Mouse (Mus musculus) embryonic facial prominence, embryonic 14.5 days (tissue): ENCODE results near the gene Atp6v1f. TPM values are rescaled to one million over a fixed set of nuclear protein-coding genes. Genes with fewer than 3 reads are reported as not detected.

Source experiments
- ATAC-seq: fragments of 200-750 bp; cut with Nextera tagmentation; 2 replicates; pipeline ENCODE4 v1.8.0; 2017; ENCODE audit warnings: low read depth, moderate number of reproducible peaks, moderate TSS enrichment
- DNase-seq: peaks from one replicate; pipeline ENCODE4 v3.0.0-alpha.2; 2015; ENCODE audit warnings: low spot score
- H3K27ac ChIP-seq: fragments of 300-500 bp; sonication (generic); replicated peaks from 2 replicates; pipeline ENCODE4 v1.5.1; 2014; ENCODE audit warnings: low read depth, mild to moderate bottlenecking, low read length, moderate library complexity
- H3K27me3 ChIP-seq: fragments of 300-500 bp; sonication (generic); replicated peaks from 2 replicates; pipeline ENCODE4 v1.6.1; 2014; ENCODE audit warnings: low read length; ENCODE audit not compliant: control insufficient read depth, insufficient read depth
- H3K36me3 ChIP-seq: fragments of 300-500 bp; sonication (generic); 2 replicates; pipeline ENCODE4 v1.6.1; 2014; ENCODE audit warnings: low read length, mixed read lengths; ENCODE audit not compliant: control insufficient read depth, insufficient read depth
- H3K4me1 ChIP-seq: fragments of 300-500 bp; sonication (generic); 2 replicates; pipeline ENCODE4 v1.6.1; 2014; ENCODE audit warnings: antibody characterized with exemption, low read length; ENCODE audit not compliant: control insufficient read depth, insufficient read depth
- H3K4me2 ChIP-seq: fragments of 300-500 bp; sonication (generic); 2 replicates; pipeline ENCODE4 v1.6.1; 2014; ENCODE audit warnings: low read depth, mild to moderate bottlenecking, low read length, moderate library complexity, mixed read lengths
- H3K4me3 ChIP-seq: fragments of 300-500 bp; sonication (generic); 2 replicates; pipeline ENCODE4 v1.5.1; 2014; ENCODE audit warnings: low read depth, mild to moderate bottlenecking, low read length
- H3K9ac ChIP-seq: fragments of 300-500 bp; sonication (generic); 2 replicates; pipeline ENCODE4 v1.6.1; 2014; ENCODE audit warnings: low read depth, mild to moderate bottlenecking, low read length, moderate library complexity, mixed read lengths
- H3K9me3 ChIP-seq: fragments of 300-500 bp; sonication (generic); 2 replicates; pipeline ENCODE4 v1.6.1; 2016; ENCODE audit warnings: low read length; ENCODE audit not compliant: control insufficient read depth
- WGBS: fragments of 180-500 bp; shearing (Covaris S2); extraction: QIAGEN DNeasy Blood & Tissue Kit; methylation state at CpG from one replicate; pipeline ENCODE4 v1.1.7; 2014; 5-methylcytosine and 5-hydroxymethylcytosine counted together
- polyA plus RNA-seq: library from polyadenylated mRNA; unstranded; fragments of >200 nt; fragmentation: Nextera tagmentation; extraction: Ambion mirVana; gene quantifications from 2 replicates; pipeline ENCODE4 v1.2.1, GENCODE M21; 2014

Gene Atp6v1f
- polyA plus RNA-seq, 1 experiment from 2014 or later = 215 TPM

DNA sequence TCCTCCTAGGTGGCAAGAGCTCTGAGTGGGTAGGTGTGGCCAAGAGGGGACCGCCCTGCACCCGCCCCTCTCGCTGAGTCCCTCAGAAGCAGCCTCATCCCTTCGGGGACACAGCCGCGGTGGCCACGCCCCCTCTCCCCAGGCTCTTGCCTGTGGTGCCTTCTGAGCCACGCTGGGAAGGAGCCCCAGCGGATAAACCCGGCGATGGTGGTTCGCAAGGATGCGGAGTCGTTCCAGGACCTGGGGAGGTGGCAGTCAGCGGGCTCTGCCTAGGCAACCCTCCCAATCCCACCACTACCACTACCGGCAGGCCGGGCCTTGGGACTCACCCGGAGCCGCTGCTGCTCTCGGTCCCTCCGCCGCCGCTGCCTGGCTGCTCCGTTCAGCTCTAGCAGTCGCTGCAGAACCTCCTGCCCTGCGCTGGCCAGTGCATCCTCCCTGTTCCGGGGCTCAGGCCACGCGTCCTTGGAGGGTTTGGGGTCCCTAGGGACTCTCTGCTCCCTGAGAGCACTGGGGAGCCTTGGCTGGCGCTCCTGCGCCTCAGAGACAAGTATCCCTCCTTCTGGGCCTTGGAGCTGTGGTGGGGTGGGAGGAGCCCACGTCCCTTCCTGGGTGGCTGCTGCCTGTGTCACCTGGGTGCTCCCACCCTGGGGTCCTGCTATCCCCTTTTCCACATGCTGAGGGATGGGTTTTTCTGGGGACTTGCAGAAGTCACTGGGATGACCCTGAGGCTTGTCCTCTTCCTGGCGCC lies 6.6 kb downstream of the Atp6v1f start:
- Histone ChIP-seq H3K27me3 (no peaks in the 10 kb centered on the region), H3K4me1 (0 out of 2 replicates have a peak, but pooled peaks cover 5% of the 10 kb centered on the region), H3K4me2 (peak overlapping the region; percentile 67), H3K9ac (peak overlapping the region; percentile 35), H3K27ac (no peak overlapping the region), H3K9me3 (no peaks in the 10 kb centered on the region), H3K4me3 (peak overlapping the region; percentile 37), H3K36me3 (peaks cover 15% of the 10 kb centered on the region)
- 5% methylated on average over 22 of the region's 33 CpGs for WGBS
- ATAC-seq (peak; percentile 93), DNase-seq (peak; percentile 92)

DNA sequence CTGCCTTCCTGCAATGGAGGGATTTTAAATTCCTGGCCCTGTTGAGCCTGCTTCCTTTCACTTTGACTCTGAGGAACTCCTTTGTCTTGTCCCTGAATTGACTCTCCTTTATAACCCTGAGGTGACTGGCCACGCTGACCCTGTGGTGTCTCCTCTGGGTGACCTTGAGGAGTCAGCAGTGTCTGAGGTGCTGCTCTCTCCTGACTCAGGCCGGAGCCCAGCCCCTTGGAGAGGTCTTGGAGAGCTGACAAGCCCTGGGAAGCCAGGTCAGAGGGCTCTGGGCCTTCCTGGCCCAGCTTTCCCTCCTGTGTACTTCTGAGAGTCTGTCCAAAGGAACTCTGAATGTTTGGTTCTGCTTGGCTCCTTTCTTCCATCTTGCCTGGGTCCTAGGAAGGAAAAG lies 7.2 kb downstream of the Atp6v1f start:
- H3K4me2 ChIP-seq = no peak overlapping the region
- DNase-seq = no peak
- 0 out of 2 replicates have a peak, but pooled peaks cover 5% of the 10 kb centered on the region for H3K4me1 ChIP-seq
- H3K27ac ChIP-seq = no peak overlapping the region
- no peak overlapping the region for H3K4me3 ChIP-seq
- no peaks in the 10 kb centered on the region for H3K27me3 ChIP-seq
- H3K9me3 ChIP-seq = no peaks in the 10 kb centered on the region
- ATAC-seq = no peak
- 48% methylated on average over 2 of the region's 2 CpGs for WGBS
- H3K9ac ChIP-seq = no peak overlapping the region
- H3K36me3 ChIP-seq = peaks cover 15% of the 10 kb centered on the region

DNA sequence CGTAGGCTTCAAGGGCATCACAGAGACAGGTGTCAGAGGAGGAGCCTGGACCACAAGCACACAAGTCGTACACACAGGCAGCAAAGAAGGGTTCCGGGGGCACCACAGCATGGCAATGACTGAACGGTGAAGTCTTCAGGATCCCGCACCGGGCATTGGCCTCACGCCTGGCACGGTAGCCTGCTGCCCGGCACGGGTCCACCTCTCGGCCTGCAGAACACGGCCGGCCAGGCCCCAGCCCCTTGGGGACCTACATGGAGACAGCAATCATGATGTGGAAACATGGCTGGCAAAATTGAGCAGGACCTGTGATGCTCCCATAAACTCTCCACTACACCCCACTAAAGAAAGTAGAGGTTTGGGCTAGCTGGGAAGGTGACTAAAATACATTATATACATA lies 15.2 kb downstream of the Atp6v1f start:
- DNase-seq = no peak
- 90% methylated on average over 13 of the region's 13 CpGs for WGBS
- Histone ChIP-seq H3K27me3 (no peaks in the 10 kb centered on the region), H3K4me3 (no peak overlapping the region), H3K4me1 (no peaks in the 10 kb centered on the region), H3K27ac (no peak overlapping the region), H3K36me3 (no peaks in the 10 kb centered on the region), H3K9ac (no peak overlapping the region), H3K4me2 (no peak overlapping the region), H3K9me3 (no peaks in the 10 kb centered on the region)
- no peak for ATAC-seq

DNA sequence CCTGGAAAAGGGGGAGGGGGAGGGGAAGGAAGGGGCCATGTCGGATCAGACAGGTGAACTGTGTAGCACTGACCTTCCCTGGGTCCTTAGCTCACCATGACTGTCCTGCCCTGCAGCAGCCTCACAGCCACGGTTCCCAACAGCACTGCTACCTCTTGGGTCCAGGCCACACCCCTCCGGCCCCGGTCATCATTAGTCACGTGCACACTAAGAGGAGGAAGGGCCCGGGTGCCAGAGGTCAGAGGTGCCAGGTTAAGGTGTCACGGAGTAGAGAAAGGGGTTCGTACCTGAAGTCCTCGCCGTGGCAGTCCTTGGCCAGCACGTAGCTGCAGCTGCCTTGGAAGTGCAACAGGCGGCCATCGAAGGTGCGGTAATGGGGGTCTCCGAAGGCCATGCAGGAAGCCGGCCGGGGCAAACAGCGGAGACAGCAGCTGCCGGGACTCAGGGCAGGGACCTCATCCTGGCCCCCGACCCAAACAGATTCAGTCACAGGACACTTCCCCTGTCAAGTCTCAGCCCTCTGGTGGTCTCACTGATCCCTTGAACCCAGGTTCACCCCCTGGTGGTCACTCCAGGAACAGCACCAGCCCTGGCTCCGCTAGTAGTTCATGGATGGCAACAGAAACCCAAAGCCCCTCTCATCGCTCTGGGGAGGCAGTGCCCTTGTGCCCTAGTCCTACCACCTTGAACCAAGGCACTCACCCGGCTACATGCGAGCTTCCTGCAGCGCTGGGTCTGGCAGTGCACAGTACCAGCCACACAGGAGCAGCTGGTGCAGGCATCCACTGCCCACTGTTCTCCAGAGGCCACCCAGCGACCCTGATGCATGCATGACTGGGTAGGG lies 17.4 kb downstream of the Atp6v1f start:
- H3K9ac ChIP-seq = peak overlapping the region; percentile 43; the same call in 1 of the 2 replicates
- ATAC-seq = peak; percentile 66
- WGBS = 11% methylated on average over 22 of the region's 26 CpGs

DNA sequence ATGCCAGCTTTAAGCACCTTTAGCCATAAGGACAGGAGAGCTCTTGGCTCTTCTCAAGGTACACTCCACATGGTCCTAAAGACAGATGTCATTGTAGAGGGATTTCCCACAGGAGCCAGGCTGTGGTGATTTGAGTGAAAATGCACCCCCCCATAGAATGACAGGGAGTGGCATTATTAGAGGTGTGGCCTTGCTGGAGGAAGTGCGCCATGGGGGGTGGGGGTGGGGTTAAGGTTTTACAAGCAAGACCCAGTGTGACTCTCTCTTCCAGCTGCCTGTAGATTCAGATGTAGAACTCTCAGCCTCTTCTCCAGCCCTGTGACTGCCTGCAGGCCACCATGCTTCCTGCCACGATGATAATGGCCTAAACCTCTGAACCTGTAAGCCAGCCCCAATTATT lies 18.4 kb downstream of the Atp6v1f start:
- no peaks in the 10 kb centered on the region for H3K4me1 ChIP-seq
- 23% methylated on average over 2 of the region's 2 CpGs for whole genome bisulfite sequencing
- H3K9me3 ChIP-seq = no peaks in the 10 kb centered on the region

More for the DNA sequence above, 17.4 kb downstream of the Atp6v1f start:
- Histone ChIP-seq H3K4me1 (no peaks in the 10 kb centered on the region), H3K4me2 (peak overlapping the region; percentile 69), H3K4me3 (peak overlapping the region; percentile 35), H3K9me3 (no peaks in the 10 kb centered on the region), H3K27me3 (no peaks in the 10 kb centered on the region), H3K36me3 (0 out of 2 replicates have a peak, but pooled peaks cover 2% of the 10 kb centered on the region), H3K27ac (no peak overlapping the region)
- peak; percentile 79 for DNase-seq

DNA sequence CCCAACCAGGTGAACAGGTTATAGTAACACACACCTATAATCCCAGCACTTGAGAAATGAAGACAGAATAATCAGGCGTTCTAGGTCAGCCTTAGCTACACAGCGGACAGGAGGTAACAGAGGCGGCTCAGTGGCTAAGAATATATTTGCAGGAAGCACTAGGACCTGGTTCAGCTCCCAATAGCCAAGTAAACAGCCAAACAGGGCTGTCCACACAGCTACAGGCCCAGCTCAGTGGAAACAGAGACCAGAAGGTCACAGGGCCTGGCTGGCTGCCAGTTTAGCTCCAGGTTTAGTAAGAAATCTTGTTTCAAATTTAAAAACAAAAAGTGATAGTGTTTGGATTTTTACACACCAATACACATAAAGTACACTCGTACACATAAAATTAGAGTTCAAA lies 26.6 kb downstream of the Atp6v1f start:
- Histone ChIP-seq H3K4me3 (no peak overlapping the region), H3K4me2 (no peak overlapping the region), H3K36me3 (peaks cover 29% of the 10 kb centered on the region), H3K9ac (no peak overlapping the region), H3K27me3 (peaks cover 22% of the 10 kb centered on the region), H3K9me3 (no peaks in the 10 kb centered on the region), H3K4me1 (no peaks in the 10 kb centered on the region), H3K27ac (no peak overlapping the region)
- ATAC-seq (no peak), DNase-seq (no peak)
- WGBS = 77% methylated on average over 4 of the region's 4 CpGs

More for the DNA sequence above, 18.4 kb downstream of the Atp6v1f start:
- no peaks in the 10 kb centered on the region for H3K27me3 ChIP-seq
- ATAC-seq = no peak
- H3K4me2 ChIP-seq = no peak overlapping the region
- H3K4me3 ChIP-seq = no peak overlapping the region
- no peak overlapping the region for H3K9ac ChIP-seq
- no peak for DNase-seq
- H3K27ac ChIP-seq = no peak overlapping the region
- 0 out of 2 replicates have a peak, but pooled peaks cover 8% of the 10 kb centered on the region for H3K36me3 ChIP-seq

DNA sequence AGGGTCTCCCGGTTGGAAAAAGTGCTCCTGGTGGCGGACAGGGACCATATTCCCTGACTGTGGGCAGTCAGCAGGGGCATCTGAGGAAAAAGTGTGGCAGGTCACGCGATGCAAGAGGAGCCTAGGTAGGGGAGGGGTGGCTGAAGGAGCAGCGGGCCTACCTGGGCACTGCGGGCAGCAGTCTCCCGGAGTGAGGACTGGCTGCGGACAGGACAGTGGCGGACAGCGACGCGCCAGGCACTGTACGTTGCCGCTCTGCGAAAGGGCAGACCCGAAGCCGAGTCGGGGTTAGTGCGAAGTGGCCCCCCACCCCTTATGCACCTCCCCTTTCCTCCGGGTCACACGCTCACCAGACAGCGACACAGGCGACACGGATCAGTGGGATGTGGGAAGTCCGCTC lies 28.8 kb downstream of the Atp6v1f start:
- Histone ChIP-seq H3K4me2 (no peak overlapping the region), H3K4me1 (no peaks in the 10 kb centered on the region), H3K9me3 (no peaks in the 10 kb centered on the region), H3K27me3 (peaks cover 22% of the 10 kb centered on the region), H3K27ac (no peak overlapping the region), H3K36me3 (peaks cover 22% of the 10 kb centered on the region), H3K4me3 (no peak overlapping the region), H3K9ac (no peak overlapping the region)
- 24% methylated on average over 22 of the region's 25 CpGs for WGBS
- ATAC-seq = 0 out of 2 replicates have a peak, but pooled peaks have one; percentile 16
- no peak for DNase-seq

DNA sequence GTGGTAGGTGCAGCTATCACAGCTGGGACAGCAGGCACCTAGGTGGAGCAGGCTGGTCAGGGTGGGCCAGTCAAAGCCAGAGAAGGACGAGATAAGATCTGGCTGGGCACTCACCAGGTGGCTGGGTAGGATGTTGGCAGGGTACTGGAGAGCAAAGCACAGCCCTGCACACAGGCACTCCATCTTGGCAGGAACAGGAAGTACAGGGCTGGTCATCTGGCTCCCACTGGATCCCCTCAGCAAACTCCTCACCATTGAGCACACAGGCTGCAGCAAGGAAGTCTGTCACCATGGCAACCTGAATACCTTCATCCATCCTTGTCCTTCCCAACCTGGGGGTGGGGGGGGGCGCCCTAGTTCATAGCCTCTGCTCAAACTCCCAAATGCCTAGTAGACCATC lies 30.3 kb downstream of the Atp6v1f start:
- H3K27me3 ChIP-seq = peaks cover 22% of the 10 kb centered on the region
- H3K9ac ChIP-seq = no peak overlapping the region
- no peaks in the 10 kb centered on the region for H3K4me1 ChIP-seq
- H3K4me2 ChIP-seq = no peak overlapping the region
- H3K4me3 ChIP-seq = no peak overlapping the region
- no peak for ATAC-seq
- WGBS = 17% methylated on average over 2 of the region's 2 CpGs
- H3K27ac ChIP-seq = no peak overlapping the region
- peaks cover 19% of the 10 kb centered on the region for H3K36me3 ChIP-seq
- DNase-seq = no peak
- no peaks in the 10 kb centered on the region for H3K9me3 ChIP-seq
